Mouse (Mus musculus): ENCODE data around the gene Fnbp1l.

DNA sequence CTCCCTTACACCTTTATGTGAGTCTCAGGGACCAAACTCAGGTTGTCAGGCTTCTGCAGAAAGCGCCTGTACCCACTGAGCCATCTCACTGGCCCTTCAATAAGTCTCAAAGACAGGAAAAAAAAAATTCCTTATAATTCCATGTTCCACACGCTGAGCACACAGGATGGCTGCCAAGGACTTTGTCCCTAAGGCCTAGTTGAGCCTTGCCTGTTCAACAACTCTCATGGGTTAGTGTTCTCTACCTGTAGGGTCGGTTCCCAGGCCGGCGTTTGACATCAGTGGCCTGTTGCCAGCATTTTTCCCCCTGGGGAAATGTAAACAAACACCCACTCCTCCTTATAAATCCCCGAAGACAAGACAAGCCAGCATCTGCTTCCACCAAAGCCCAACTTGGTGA, 8.3 kb upstream of the Fnbp1l start:
- TF ChIP-seq EP300 (IDR thresholded peaks at IDR 0.05; ENCODE audit: insufficient read depth, low read depth, low read length) = no peak
- TF ChIP-seq CTCF (IDR thresholded peaks at IDR 0.05) = no peak
